Mouse (Mus musculus): Measurements from ENCODE around the gene Fitm2.

DNA sequence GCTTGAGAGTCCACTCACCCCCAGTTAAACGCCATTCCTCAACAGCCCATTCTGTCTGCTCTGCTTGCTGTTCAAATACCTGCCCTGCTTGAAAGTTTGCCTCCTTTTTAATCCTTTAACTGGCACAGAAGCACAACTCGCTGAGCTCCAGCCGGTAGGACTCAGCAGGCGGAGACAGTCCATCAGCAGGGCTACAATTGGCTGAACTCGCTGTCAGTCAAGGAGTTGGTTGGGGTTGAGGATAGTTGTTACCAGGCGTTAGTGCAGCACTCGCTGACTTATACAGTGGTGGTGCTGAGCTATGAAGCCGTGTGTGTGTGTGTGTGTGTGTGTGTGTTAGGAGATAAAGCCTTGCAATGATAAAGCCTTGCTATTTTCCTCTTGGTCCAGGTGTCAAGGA lies 11.8 kb downstream of the Fitm2 start:
- no peak for TF ChIP-seq FLI1 (IDR thresholded peaks at IDR 0.05; ENCODE audit: low read length)
- TF ChIP-seq GATA1 (IDR thresholded peaks at IDR 0.05; ENCODE audit: borderline replicate concordance, low read length), result no peak
